Mouse (Mus musculus): ENCODE measurements around the gene Dedd. TPM values are rescaled to one million over a fixed set of nuclear protein-coding genes. Genes with fewer than 3 reads are reported as not detected.
"Not testable (repeated sequence)": the region's sequence is repeated elsewhere in the genome, so short reads cannot be mapped to it uniquely, and the experiment has no call there.

Dedd gene
- polyA plus RNA-seq, 1 experiment from 2014 or later: 59.2 TPM

GRCm38 (mm10) chr1:171286517-171286916, 42.4 kb upstream of the Dedd start:
- Histone ChIP-seq H3K4me3 (replicated peaks) (peak overlapping the region; percentile 82), H3K27me3 (no peaks in the 10 kb centered on the region), H3K4me2 (peak overlapping the region; percentile 71), H3K36me3 (peaks cover 64% of the 10 kb centered on the region), H3K9me3 (no peaks in the 10 kb centered on the region), H3K9ac (replicated peaks) (no peak overlapping the region), H3K27ac (no peak overlapping the region), H3K4me1 (replicated peaks) (peaks cover 18% of the 10 kb centered on the region)
- ATAC-seq (ENCODE audit: insufficient number of reproducible peaks, insufficient read depth, low FRiP score, low TSS enrichment, low read depth): no peak
- 90% methylated on average over 19 of the region's 19 CpGs for WGBS

- Histone ChIP-seq H3K9ac (replicated peaks) (peak within 1 kb of the TSS; percentile 92), H3K4me1 (replicated peaks) (peaks cover 18% of the 10 kb centered on the region), H3K4me3 (replicated peaks) (peak within 1 kb of the TSS; percentile 82), H3K27me3 (no peaks in the 10 kb centered on the region), H3K9me3 (no peaks in the 10 kb centered on the region), H3K36me3 (peaks cover 60% of the 10 kb centered on the region), H3K27ac (peak within 1 kb of the TSS; percentile 94), H3K4me2 (peak within 1 kb of the TSS; percentile 71)
- WGBS: under 1% methylated on average over 49 of the region's 49 CpGs
- peak; percentile 86 for ATAC-seq (ENCODE audit: insufficient number of reproducible peaks, insufficient read depth, low FRiP score, low TSS enrichment, low read depth)
Measured at GRCm38 (mm10) chr1:171287136-171288081, 41.5 kb upstream of the Dedd start, which contains the start of gene Usp21. Gene Usp21 (minus strand): TSS chr1:171287991.

- peaks cover 54% of the 10 kb centered on the region for H3K36me3 ChIP-seq
- H3K4me2 ChIP-seq: peak overlapping the region; percentile 71; the same call in 1 of the 2 replicates
- no peaks in the 10 kb centered on the region for H3K27me3 ChIP-seq
- H3K4me3 ChIP-seq (replicated peaks): peak overlapping the region; percentile 82
- H3K9me3 ChIP-seq: no peaks in the 10 kb centered on the region
- H3K9ac ChIP-seq (replicated peaks): 0 out of 2 replicates have a peak overlapping the region, but pooled peaks have one; percentile 92
- H3K4me1 ChIP-seq (replicated peaks): peaks cover 20% of the 10 kb centered on the region
- ATAC-seq (ENCODE audit: insufficient number of reproducible peaks, insufficient read depth, low FRiP score, low TSS enrichment, low read depth): no peak
- peak overlapping the region; percentile 94 for H3K27ac ChIP-seq
- WGBS: 59% methylated on average over 4 of the region's 4 CpGs
Measured at GRCm38 (mm10) chr1:171288328-171288727, 40.6 kb upstream of the Dedd start.

- peaks cover 20% of the 10 kb centered on the region for H3K36me3 ChIP-seq
- peaks cover 17% of the 10 kb centered on the region for H3K27me3 ChIP-seq
- peak overlapping the region; percentile 65 for H3K4me2 ChIP-seq
- no peak for ATAC-seq (ENCODE audit: insufficient number of reproducible peaks, insufficient read depth, low FRiP score, low TSS enrichment, low read depth)
- H3K9ac ChIP-seq (replicated peaks): no peak overlapping the region
- WGBS: 80% methylated on average over 3 of the region's 3 CpGs
- H3K4me1 ChIP-seq (replicated peaks): peaks cover 11% of the 10 kb centered on the region
- H3K9me3 ChIP-seq: no peaks in the 10 kb centered on the region
- no peak overlapping the region for H3K27ac ChIP-seq
- peak overlapping the region; percentile 66 for H3K4me3 ChIP-seq (replicated peaks)
Measured at GRCm38 (mm10) chr1:171293351-171293750, 35.6 kb upstream of the Dedd start.

- WGBS: 32% methylated on average over 5 of the region's 5 CpGs
- ATAC-seq (ENCODE audit: insufficient number of reproducible peaks, insufficient read depth, low FRiP score, low TSS enrichment, low read depth): no peak
- H3K36me3 ChIP-seq: peaks cover 14% of the 10 kb centered on the region
Measured at GRCm38 (mm10) chr1:171293906-171294297, 35.0 kb upstream of the Dedd start.

GRCm38 (mm10) chr1:171294298-171295062, 34.5 kb upstream of the Dedd start, which contains the start of gene Ufc1:
Gene Ufc1 (minus strand): TSS chr1:171295024.
- Histone ChIP-seq H3K27me3 (peaks cover 17% of the 10 kb centered on the region), H3K4me3 (replicated peaks) (peak within 1 kb of the TSS; percentile 66), H3K4me1 (replicated peaks) (peaks cover 9% of the 10 kb centered on the region), H3K27ac (peak within 1 kb of the TSS; percentile 96), H3K9me3 (no peaks in the 10 kb centered on the region), H3K9ac (replicated peaks) (peak within 1 kb of the TSS; percentile 82), H3K4me2 (peak within 1 kb of the TSS; percentile 65), H3K36me3 (peaks cover 8% of the 10 kb centered on the region)
- ATAC-seq (ENCODE audit: insufficient number of reproducible peaks, insufficient read depth, low FRiP score, low TSS enrichment, low read depth): peak; percentile 61
- WGBS: under 1% methylated on average over 42 of the region's 42 CpGs

More at GRCm38 (mm10) chr1:171293906-171294297, 35.0 kb upstream of the Dedd start:
- peak overlapping the region; percentile 82 for H3K9ac ChIP-seq (replicated peaks)
- peak overlapping the region; percentile 66 for H3K4me3 ChIP-seq (replicated peaks)
- H3K4me1 ChIP-seq (replicated peaks): peaks cover 9% of the 10 kb centered on the region
- no peaks in the 10 kb centered on the region for H3K9me3 ChIP-seq
- peak overlapping the region; percentile 65 for H3K4me2 ChIP-seq
- peak overlapping the region; percentile 96 for H3K27ac ChIP-seq
- H3K27me3 ChIP-seq: peaks cover 17% of the 10 kb centered on the region

- H3K4me1 ChIP-seq (replicated peaks): peaks cover 9% of the 10 kb centered on the region
- peaks cover 3% of the 10 kb centered on the region for H3K36me3 ChIP-seq
- H3K9me3 ChIP-seq: no peaks in the 10 kb centered on the region
- H3K9ac ChIP-seq (replicated peaks): peak overlapping the region; percentile 82; the same call in 1 of the 2 replicates
- H3K27ac ChIP-seq: peak overlapping the region; percentile 96
- 19% methylated on average over 3 of the region's 3 CpGs for WGBS
- peak; percentile 1; the same call in 1 of the 2 replicates for ATAC-seq (ENCODE audit: insufficient number of reproducible peaks, insufficient read depth, low FRiP score, low TSS enrichment, low read depth)
- H3K4me2 ChIP-seq: peak overlapping the region; percentile 65
- peaks cover 17% of the 10 kb centered on the region for H3K27me3 ChIP-seq
- H3K4me3 ChIP-seq (replicated peaks): peak overlapping the region; percentile 66
Measured at GRCm38 (mm10) chr1:171295063-171295402, 33.9 kb upstream of the Dedd start.

GRCm38 (mm10) chr1:171298226-171298625, 30.7 kb upstream of the Dedd start:
- Histone ChIP-seq H3K4me3 (replicated peaks) (no peak overlapping the region), H3K9me3 (no peaks in the 10 kb centered on the region), H3K9ac (replicated peaks) (no peak overlapping the region), H3K36me3 (no peaks in the 10 kb centered on the region), H3K27ac (no peak overlapping the region), H3K4me2 (no peak overlapping the region), H3K4me1 (replicated peaks) (peaks cover 8% of the 10 kb centered on the region), H3K27me3 (peaks cover 17% of the 10 kb centered on the region)
- no peak for ATAC-seq (ENCODE audit: insufficient number of reproducible peaks, insufficient read depth, low FRiP score, low TSS enrichment, low read depth)
- WGBS: 60% methylated on average over 3 of the region's 3 CpGs

GRCm38 (mm10) chr1:171306157-171306556, 22.8 kb upstream of the Dedd start:
- H3K27ac ChIP-seq; H3K9me3 ChIP-seq; H3K4me1 ChIP-seq (replicated peaks); H3K36me3 ChIP-seq; H3K4me3 ChIP-seq (replicated peaks); H3K9ac ChIP-seq (replicated peaks); H3K27me3 ChIP-seq; ATAC-seq (ENCODE audit: insufficient number of reproducible peaks, insufficient read depth, low FRiP score, low TSS enrichment, low read depth); H3K4me2 ChIP-seq: not testable (repeated sequence)
- 72% methylated on average over 5 of the region's 5 CpGs for WGBS

- H3K27ac ChIP-seq: no peak overlapping the region
- ATAC-seq (ENCODE audit: insufficient number of reproducible peaks, insufficient read depth, low FRiP score, low TSS enrichment, low read depth): no peak
- H3K9me3 ChIP-seq: no peaks in the 10 kb centered on the region
- H3K36me3 ChIP-seq: no peaks in the 10 kb centered on the region
- no peak overlapping the region for H3K4me3 ChIP-seq (replicated peaks)
- no peak overlapping the region for H3K4me2 ChIP-seq
- no peaks in the 10 kb centered on the region for H3K4me1 ChIP-seq (replicated peaks)
- H3K9ac ChIP-seq (replicated peaks): no peak overlapping the region
- 70% methylated on average over 2 of the region's 2 CpGs for WGBS
- no peaks in the 10 kb centered on the region for H3K27me3 ChIP-seq
Measured at GRCm38 (mm10) chr1:171309321-171309720, 19.6 kb upstream of the Dedd start.

- H3K4me1 ChIP-seq (replicated peaks): no peaks in the 10 kb centered on the region
- peak overlapping the region; percentile 9 for H3K4me2 ChIP-seq
- no peak overlapping the region for H3K27ac ChIP-seq
- 0 out of 2 replicates have a peak, but pooled peaks cover 6% of the 10 kb centered on the region for H3K9me3 ChIP-seq
- H3K27me3 ChIP-seq: no peaks in the 10 kb centered on the region
- 22% methylated on average over 7 of the region's 7 CpGs for WGBS
- ATAC-seq (ENCODE audit: insufficient number of reproducible peaks, insufficient read depth, low FRiP score, low TSS enrichment, low read depth): no peak
- H3K4me3 ChIP-seq (replicated peaks): no peak overlapping the region
- no peak overlapping the region for H3K9ac ChIP-seq (replicated peaks)
- no peaks in the 10 kb centered on the region; the same call in 1 of the 2 replicates for H3K36me3 ChIP-seq
Measured at GRCm38 (mm10) chr1:171319748-171320147, 9.2 kb upstream of the Dedd start.

Measured in limb, embryonic 12.5 days (tissue).